Mouse (Mus musculus) liver, embryonic 12.5 days (tissue): ENCODE data around the gene Tmem144. TPM values are rescaled to one million over a fixed set of nuclear protein-coding genes. Genes with fewer than 3 reads are reported as not detected.

ENCODE experiments used
- ATAC-seq: fragments of 200-750 bp; cut with Nextera tagmentation; 2 replicates; pipeline ENCODE4 v1.8.0; 2017; ENCODE audit warnings: moderate number of reproducible peaks, mild to moderate bottlenecking, moderate library complexity
- H3K27ac ChIP-seq: fragments of 300-500 bp; sonication (generic); 2 replicates; pipeline ENCODE4 v1.5.1; 2016; ENCODE audit warnings: mild to moderate bottlenecking
- H3K27me3 ChIP-seq: fragments of 300-500 bp; sonication (generic); replicated peaks from 2 replicates; pipeline ENCODE4 v1.6.1; 2016; ENCODE audit warnings: mild to moderate bottlenecking, moderate library complexity
- H3K36me3 ChIP-seq: fragments of 300-500 bp; sonication (generic); 2 replicates; pipeline ENCODE4 v1.6.1; 2016; ENCODE audit warnings: mild to moderate bottlenecking, moderate library complexity
- H3K4me1 ChIP-seq: fragments of 300-500 bp; sonication (generic); 2 replicates; pipeline ENCODE4 v1.6.1; 2016
- H3K4me2 ChIP-seq: fragments of 300-500 bp; sonication (generic); 2 replicates; pipeline ENCODE4 v1.6.1; 2016; ENCODE audit warnings: mild to moderate bottlenecking, moderate library complexity
- H3K4me3 ChIP-seq: fragments of 300-500 bp; sonication (generic); 2 replicates; pipeline ENCODE4 v1.5.1; 2016; ENCODE audit warnings: mild to moderate bottlenecking, moderate library complexity
- H3K9ac ChIP-seq: fragments of 300-500 bp; sonication (generic); 2 replicates; pipeline ENCODE4 v1.6.1; 2016; ENCODE audit warnings: mild to moderate bottlenecking, moderate library complexity
- H3K9me3 ChIP-seq: fragments of 300-500 bp; sonication (generic); replicated peaks from 2 replicates; pipeline ENCODE4 v1.6.1; 2016; ENCODE audit warnings: mild to moderate bottlenecking, moderate library complexity
- WGBS: fragments of 180-500 bp; shearing (Covaris S2); methylation state at CpG from one replicate; pipeline ENCODE4 v1.1.7; 2016; ENCODE audit not compliant: insufficient replicate concordance; 5-methylcytosine and 5-hydroxymethylcytosine counted together
- polyA plus RNA-seq: library from polyadenylated mRNA; unstranded; fragments of >200 nt; fragmentation: Nextera tagmentation; extraction: Ambion mirVana; gene quantifications from 2 replicates; pipeline ENCODE4 v1.2.1, GENCODE M21; 2016

The Tmem144 gene
- polyA plus RNA-seq, 1 experiment from 2014 or later: 2.2 TPM

DNA sequence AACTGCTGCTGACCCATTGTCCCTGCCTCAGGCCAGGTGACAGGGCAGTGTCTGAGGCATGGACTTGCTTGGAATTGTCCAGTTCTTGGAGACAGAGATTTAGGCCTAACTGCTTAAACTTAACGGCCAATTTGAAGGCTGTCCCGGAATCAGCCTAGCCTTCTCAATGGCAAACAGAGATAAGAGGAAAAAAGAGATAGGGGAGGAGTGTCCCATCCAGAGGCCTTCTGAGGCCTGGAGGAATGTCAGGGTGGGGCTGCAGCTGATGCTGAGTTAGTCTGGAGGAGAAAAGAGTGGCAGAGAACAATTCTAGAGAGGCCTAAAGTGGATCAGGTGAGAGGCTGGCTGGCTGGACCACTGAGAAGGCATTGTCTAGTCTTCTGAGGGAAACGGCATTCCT lies 465 bp downstream of the Tmem144 start:
- 26% methylated on average over 3 of the region's 3 CpGs for WGBS
- peak; percentile 75 for ATAC-seq
- H3K27me3 ChIP-seq: no peaks in the 10 kb centered on the region
- H3K4me3 ChIP-seq: no peak overlapping the region
- H3K4me2 ChIP-seq: peak overlapping the region; percentile 26
- H3K9ac ChIP-seq: no peak overlapping the region
- H3K9me3 ChIP-seq: no peaks in the 10 kb centered on the region
- H3K4me1 ChIP-seq: peaks cover 33% of the 10 kb centered on the region
- no peaks in the 10 kb centered on the region for H3K36me3 ChIP-seq
- no peak overlapping the region for H3K27ac ChIP-seq

DNA sequence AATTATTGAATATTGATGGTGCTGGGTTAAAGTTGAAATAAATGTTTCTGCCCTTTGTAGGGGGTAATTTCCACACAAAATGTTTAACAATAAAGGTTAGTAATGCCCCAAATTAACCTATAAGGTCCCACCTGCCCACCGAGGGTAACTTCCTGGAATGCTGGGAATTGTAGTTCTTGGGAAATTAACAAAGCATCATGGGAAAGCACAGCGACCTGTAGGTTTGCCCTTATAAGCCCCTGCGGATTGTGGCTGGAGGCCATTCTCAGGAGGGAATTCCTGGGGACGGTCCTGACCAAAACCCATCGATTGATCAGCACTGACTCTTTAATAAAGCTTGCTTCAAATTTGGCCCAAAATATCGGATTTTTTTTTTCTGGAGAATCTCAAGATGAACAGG lies 1.9 kb downstream of the Tmem144 start:
- Histone ChIP-seq H3K4me3 (no peak overlapping the region), H3K9ac (no peak overlapping the region), H3K4me1 (peaks cover 33% of the 10 kb centered on the region), H3K9me3 (no peaks in the 10 kb centered on the region), H3K36me3 (no peaks in the 10 kb centered on the region), H3K27me3 (no peaks in the 10 kb centered on the region), H3K27ac (no peak overlapping the region), H3K4me2 (no peak overlapping the region)
- no peak for ATAC-seq
- 48% methylated on average over 6 of the region's 6 CpGs for WGBS

DNA sequence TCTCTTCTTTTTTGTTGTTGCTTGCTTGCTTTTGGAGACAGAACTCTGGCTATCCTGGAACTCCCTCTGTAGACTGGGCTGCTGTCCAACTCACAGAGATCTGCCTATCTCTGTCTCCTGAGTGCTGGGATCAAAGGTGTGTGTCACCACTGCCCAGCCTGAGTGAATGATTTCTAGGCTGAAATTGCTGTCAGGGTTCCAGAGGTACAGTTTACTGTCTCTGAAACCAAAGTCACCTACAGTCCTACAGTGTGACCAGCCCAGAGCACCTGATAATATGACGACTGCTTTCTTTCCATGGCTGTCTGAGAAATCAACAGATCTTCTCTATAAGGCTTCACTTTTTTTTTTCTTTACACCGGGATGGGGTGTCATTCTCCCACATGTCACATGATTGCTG lies 3.0 kb downstream of the Tmem144 start:
- ATAC-seq: peak; percentile 45
- H3K9me3 ChIP-seq: no peaks in the 10 kb centered on the region
- WGBS: 56% methylated on average over 2 of the region's 2 CpGs
- peak overlapping the region; percentile 76 for H3K27ac ChIP-seq
- H3K9ac ChIP-seq: no peak overlapping the region
- H3K36me3 ChIP-seq: no peaks in the 10 kb centered on the region
- peaks cover 38% of the 10 kb centered on the region for H3K4me1 ChIP-seq
- H3K27me3 ChIP-seq: no peaks in the 10 kb centered on the region
- H3K4me3 ChIP-seq: no peak overlapping the region
- H3K4me2 ChIP-seq: no peak overlapping the region

DNA sequence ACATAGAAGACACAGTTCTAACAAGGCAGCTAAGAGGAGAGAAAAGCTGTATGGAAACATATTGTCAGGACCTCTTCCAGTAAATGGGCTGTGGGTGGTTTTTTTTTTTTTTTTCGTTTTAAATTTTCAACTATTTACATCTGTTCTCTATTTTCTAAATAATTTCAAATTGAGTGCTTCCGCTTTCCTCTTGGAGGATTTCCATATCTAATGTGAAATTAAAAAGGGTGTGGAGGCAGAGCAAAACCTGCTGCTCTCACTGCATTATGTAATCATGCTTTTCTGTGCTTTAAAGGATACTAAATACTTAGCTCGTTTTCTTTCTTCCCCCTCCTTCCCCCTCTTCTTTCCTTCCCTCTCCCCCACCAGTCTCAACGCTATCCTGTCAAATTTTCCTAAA lies 3.7 kb downstream of the Tmem144 start:
- ATAC-seq: no peak
- Histone ChIP-seq H3K4me2 (no peak overlapping the region), H3K9ac (no peak overlapping the region), H3K36me3 (no peaks in the 10 kb centered on the region), H3K27ac (no peak overlapping the region), H3K4me1 (peaks cover 40% of the 10 kb centered on the region), H3K27me3 (no peaks in the 10 kb centered on the region), H3K4me3 (no peak overlapping the region), H3K9me3 (no peaks in the 10 kb centered on the region)
- 41% methylated on average over 4 of the region's 4 CpGs for WGBS

DNA sequence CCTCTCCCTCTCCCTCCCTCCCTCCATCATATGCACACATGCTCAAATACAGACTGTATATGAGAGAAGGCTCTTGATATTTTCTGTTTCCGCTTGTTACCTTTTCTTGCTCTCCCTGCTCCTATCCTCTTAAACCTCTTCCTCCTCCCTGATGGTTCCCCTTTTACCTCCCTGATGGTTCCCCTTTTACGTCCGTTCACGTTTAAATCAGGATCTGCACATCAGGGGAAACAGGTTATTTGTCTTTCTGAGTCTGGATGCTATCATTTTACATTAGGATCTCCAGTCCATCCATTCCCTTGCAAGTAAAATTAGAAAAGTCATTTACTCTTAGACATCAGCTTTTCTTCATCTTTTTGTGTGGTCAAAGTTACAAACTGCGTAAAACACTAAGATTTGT lies 5.9 kb downstream of the Tmem144 start:
- Histone ChIP-seq H3K9ac (no peak overlapping the region), H3K4me3 (no peak overlapping the region), H3K4me2 (no peak overlapping the region), H3K27ac (no peak overlapping the region), H3K9me3 (no peaks in the 10 kb centered on the region), H3K36me3 (no peaks in the 10 kb centered on the region), H3K4me1 (peaks cover 35% of the 10 kb centered on the region), H3K27me3 (no peaks in the 10 kb centered on the region)
- WGBS: 52% methylated on average over 5 of the region's 5 CpGs
- no peak for ATAC-seq

DNA sequence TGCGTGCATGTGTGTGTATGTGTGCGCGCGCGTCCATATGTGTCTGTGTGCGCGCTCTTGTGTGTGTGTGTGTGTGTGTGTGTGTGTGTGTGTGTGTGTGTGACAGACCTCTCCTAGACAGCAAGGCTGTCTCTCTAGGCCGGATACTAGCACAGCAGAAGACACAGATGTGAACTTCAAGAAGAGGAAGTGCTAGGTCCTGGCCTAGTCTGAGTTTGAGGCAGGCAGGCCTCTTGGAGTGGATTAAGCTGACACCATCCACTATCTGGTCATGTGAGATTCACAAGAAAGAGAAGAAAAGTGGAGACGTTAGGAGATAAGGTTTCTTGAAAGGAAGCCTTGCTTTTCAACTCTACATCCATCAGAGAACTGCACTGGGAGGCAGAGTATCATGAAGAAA lies 8.6 kb downstream of the Tmem144 start:
- H3K27me3 ChIP-seq: no peaks in the 10 kb centered on the region
- no peak overlapping the region for H3K4me3 ChIP-seq
- no peaks in the 10 kb centered on the region for H3K36me3 ChIP-seq
- 65% methylated on average over 9 of the region's 9 CpGs for WGBS
- no peak overlapping the region for H3K4me2 ChIP-seq
- peak overlapping the region; percentile 45; the same call in 1 of the 2 replicates for H3K27ac ChIP-seq
- H3K9ac ChIP-seq: no peak overlapping the region
- no peaks in the 10 kb centered on the region for H3K9me3 ChIP-seq
- H3K4me1 ChIP-seq: peaks cover 29% of the 10 kb centered on the region
- ATAC-seq: peak; percentile 31; the same call in 1 of the 2 replicates

DNA sequence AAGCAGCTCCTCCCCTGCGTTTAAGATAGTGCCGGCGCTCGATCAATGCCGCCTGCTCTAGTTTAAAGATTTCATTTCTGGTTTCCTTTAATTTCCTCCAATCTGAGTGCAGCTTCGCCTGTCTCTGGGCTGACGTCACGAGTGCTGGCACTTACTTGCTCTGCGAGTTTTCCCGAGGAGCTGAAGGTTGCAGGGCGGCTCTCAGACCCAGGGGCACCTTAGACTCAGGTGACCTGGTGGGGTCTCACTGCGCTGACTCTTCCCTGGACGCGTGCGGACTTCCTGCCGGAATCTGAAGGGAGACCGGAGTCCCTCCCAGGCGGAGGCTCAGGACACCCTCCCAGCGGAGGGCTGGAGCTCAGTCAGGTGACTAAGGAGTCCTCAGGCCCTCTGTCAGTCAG lies 10.0 kb downstream of the Tmem144 start:
- peaks cover 29% of the 10 kb centered on the region for H3K4me1 ChIP-seq
- H3K4me3 ChIP-seq: peak overlapping the region; percentile 63
- no peaks in the 10 kb centered on the region for H3K9me3 ChIP-seq
- H3K27ac ChIP-seq: peak overlapping the region; percentile 78
- peak overlapping the region; percentile 67 for H3K9ac ChIP-seq
- ATAC-seq: peak; percentile 83
- WGBS: under 1% methylated on average over 19 of the region's 19 CpGs
- H3K4me2 ChIP-seq: peak overlapping the region; percentile 78
- H3K27me3 ChIP-seq: no peaks in the 10 kb centered on the region
- no peaks in the 10 kb centered on the region for H3K36me3 ChIP-seq

DNA sequence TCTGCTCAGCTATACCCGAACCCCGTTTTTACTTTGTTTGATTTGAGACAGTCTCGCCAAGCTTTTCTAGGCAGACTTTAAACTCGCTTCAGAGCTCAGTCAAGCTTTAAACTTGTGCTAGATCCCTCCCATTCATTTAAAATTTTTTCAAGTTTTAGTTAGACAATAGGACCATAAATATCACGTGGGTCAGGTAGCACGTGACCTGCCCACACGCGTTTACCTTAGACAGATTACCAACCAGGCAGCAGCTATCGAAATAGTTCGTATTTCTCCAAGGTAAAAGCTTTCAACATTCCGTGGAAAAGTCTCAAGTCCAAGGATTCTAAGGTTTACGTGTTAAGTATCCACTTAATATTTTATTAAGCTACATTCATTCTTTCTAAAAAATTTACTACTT lies 10.4 kb downstream of the Tmem144 start:
- H3K4me2 ChIP-seq: peak overlapping the region; percentile 78
- peak overlapping the region; percentile 63 for H3K4me3 ChIP-seq
- H3K4me1 ChIP-seq: peaks cover 29% of the 10 kb centered on the region
- WGBS: 6% methylated on average over 12 of the region's 12 CpGs
- no peaks in the 10 kb centered on the region for H3K9me3 ChIP-seq
- H3K27me3 ChIP-seq: no peaks in the 10 kb centered on the region
- H3K27ac ChIP-seq: peak overlapping the region; percentile 78
- H3K9ac ChIP-seq: peak overlapping the region; percentile 67
- peak; percentile 66 for ATAC-seq
- H3K36me3 ChIP-seq: no peaks in the 10 kb centered on the region

DNA sequence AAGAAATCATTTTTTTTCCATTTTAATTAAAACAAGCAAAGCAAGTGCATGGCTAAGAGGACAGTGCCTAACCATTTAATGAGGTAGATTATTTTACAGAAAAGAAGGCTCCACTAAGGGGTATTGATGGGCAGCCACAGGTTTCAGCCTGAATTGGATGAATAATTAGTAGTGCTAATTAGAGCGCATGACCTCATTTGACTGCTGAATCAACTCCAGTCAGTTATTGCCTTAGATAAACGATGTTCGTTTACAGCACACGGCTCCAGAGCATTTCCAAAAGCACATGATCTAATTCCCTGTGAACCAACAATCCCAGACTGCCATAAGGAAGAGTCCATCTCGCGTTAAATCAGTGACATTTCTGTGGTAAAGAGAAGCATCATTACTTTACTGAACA lies 11.1 kb downstream of the Tmem144 start:
- Histone ChIP-seq H3K9ac (peak overlapping the region; percentile 67; the same call in 1 of the 2 replicates), H3K9me3 (no peaks in the 10 kb centered on the region)
- 62% methylated on average over 6 of the region's 6 CpGs for WGBS

DNA sequence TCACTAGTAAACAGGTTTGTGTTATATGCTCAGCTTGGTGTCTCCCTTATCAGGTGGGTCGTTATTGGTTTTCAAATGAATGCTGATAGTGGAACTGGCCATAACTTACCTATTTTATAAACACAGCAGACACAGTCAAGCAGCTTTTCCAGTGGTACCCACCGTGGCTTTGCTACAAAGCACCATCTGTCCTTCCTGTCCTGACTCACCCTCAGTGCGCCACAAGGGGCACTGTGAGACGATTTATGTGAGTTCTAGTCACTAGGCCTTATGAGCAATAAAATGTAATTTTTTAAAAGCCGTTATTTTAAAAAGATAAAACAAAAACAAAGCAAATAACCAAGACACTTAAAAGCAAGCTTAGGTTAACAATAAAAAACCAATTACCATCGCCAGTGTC lies 13.8 kb downstream of the Tmem144 start:
- Histone ChIP-seq H3K4me2 (no peak overlapping the region), H3K27ac (no peak overlapping the region), H3K4me1 (peaks cover 17% of the 10 kb centered on the region), H3K36me3 (no peaks in the 10 kb centered on the region), H3K9me3 (no peaks in the 10 kb centered on the region), H3K4me3 (no peak overlapping the region), H3K27me3 (no peaks in the 10 kb centered on the region), H3K9ac (no peak overlapping the region)
- ATAC-seq: no peak
- WGBS: 51% methylated on average over 6 of the region's 6 CpGs

More for the DNA sequence above, 11.1 kb downstream of the Tmem144 start:
- Histone ChIP-seq H3K27ac (no peak overlapping the region), H3K4me1 (peaks cover 29% of the 10 kb centered on the region), H3K4me3 (peak overlapping the region; percentile 63), H3K4me2 (peak overlapping the region; percentile 78), H3K27me3 (no peaks in the 10 kb centered on the region), H3K36me3 (no peaks in the 10 kb centered on the region)
- no peak for ATAC-seq

DNA sequence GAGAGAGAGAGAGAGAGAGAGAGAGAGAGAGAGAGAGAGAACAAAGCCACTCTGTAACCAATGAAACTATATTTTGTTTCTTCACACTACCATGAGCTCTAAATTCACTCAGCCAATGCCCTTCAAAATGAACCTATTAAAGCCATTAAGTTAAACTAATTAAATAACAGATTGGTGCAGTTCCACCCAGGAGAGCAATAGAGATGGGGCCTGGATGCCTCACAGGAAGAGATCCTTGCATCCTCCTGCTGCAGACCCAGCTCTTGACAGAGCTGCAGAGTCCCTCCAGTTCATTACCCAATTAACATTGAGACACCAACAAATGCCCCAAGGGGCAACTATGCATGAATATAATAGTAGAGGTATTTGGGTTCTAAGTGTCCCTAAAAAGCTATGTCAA lies 23.3 kb downstream of the Tmem144 start:
- no peak overlapping the region for H3K4me2 ChIP-seq
- H3K4me1 ChIP-seq: no peaks in the 10 kb centered on the region
- no peak overlapping the region for H3K9ac ChIP-seq
- H3K9me3 ChIP-seq: no peaks in the 10 kb centered on the region
- H3K36me3 ChIP-seq: 0 out of 2 replicates have a peak, but pooled peaks cover 6% of the 10 kb centered on the region
- no peaks in the 10 kb centered on the region for H3K27me3 ChIP-seq
- ATAC-seq: no peak
- no peak overlapping the region for H3K4me3 ChIP-seq
- H3K27ac ChIP-seq: no peak overlapping the region

DNA sequence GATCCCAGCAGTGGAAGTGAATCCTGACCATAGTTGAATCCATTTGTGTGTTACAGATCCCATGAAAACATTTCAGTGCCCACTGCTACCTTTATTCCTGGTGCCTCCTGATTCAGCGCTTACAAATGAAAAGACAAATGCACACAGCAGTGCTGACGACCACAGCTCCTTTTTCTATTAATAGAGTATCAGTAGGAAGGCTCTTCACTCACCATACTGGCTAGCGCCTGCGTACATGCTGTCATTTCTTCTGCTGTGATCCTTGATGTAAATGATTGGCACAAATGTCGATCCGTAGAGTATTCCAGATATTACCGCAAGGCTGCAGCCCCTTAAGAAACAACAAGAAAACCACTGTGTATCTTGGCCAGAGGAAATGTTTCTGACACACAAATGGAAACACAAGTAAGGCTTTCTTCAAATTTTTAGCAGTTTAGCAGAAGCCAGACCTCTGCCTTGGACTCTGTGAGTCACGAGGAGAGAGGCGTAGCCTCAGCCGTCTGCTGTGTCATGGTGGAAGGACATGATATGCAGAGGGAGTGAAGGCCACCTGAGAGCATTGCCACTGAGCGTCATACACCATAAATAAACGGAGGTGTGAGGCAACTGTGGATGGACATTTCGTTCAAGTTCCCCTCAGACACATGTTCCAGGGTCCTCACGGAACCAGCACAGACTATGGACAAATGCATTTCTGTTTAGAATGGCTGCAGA lies 27.3 kb downstream of the Tmem144 start:
- Histone ChIP-seq H3K4me1 (no peaks in the 10 kb centered on the region), H3K9ac (no peak overlapping the region), H3K4me3 (no peak overlapping the region), H3K9me3 (no peaks in the 10 kb centered on the region), H3K4me2 (no peak overlapping the region), H3K36me3 (no peaks in the 10 kb centered on the region), H3K27ac (no peak overlapping the region), H3K27me3 (no peaks in the 10 kb centered on the region)
- WGBS: 73% methylated on average over 14 of the region's 14 CpGs
- ATAC-seq: no peak

DNA sequence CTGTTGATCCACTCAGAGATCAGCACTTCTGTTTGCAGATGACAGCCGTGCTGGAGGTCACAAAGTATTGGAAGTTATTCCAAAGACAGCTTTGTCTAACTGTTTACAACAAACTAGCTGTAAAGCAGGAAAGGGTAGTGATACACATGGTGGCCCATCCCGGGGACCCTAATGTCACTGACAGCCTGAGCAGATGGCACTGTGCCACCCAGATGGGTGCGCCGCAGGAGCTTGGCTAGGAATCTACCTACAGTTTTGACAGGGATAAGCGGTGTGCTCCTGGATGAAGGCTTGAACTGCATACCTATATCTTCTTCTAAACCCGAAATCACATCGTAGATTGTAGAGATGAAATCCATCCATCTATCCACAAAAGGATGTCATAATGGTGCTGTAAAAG lies 29.4 kb downstream of the Tmem144 start:
- H3K9me3 ChIP-seq: no peaks in the 10 kb centered on the region
- no peak overlapping the region for H3K9ac ChIP-seq
- H3K27me3 ChIP-seq: no peaks in the 10 kb centered on the region
- no peak overlapping the region for H3K4me2 ChIP-seq
- no peaks in the 10 kb centered on the region for H3K4me1 ChIP-seq
- H3K4me3 ChIP-seq: no peak overlapping the region
- no peaks in the 10 kb centered on the region for H3K36me3 ChIP-seq
- ATAC-seq: no peak
- no peak overlapping the region for H3K27ac ChIP-seq
- 90% methylated on average over 7 of the region's 7 CpGs for WGBS
